Mouse (Mus musculus) C2C12 (cell line): ENCODE measurements around the gene Psrc1.

ENCODE experiments used
- CEBPB ChIP-seq: IDR thresholded peaks from one replicate; pipeline ENCODE4 v1.6.1; 2011; ENCODE audit warnings: low read depth, mild to moderate bottlenecking, control low read depth, moderate library complexity
- CTCF ChIP-seq: IDR thresholded peaks from one replicate; pipeline ENCODE4 v1.5.1; 2011; ENCODE audit not compliant: control insufficient read depth, insufficient read depth, insufficient read length
- FOSL1 ChIP-seq: IDR thresholded peaks from one replicate; pipeline ENCODE4 v1.8.0; 2011; ENCODE audit warnings: mild to moderate bottlenecking, low read length; ENCODE audit not compliant: poor library complexity, insufficient read depth, severe bottlenecking
- MYOD1 ChIP-seq: IDR thresholded peaks from one replicate; pipeline ENCODE4 v1.6.1; 2011; ENCODE audit warnings: low read depth; ENCODE audit not compliant: control insufficient read depth, insufficient read length
- MYOG ChIP-seq: IDR thresholded peaks from one replicate; pipeline ENCODE4 v1.6.1; 2011; ENCODE audit not compliant: control insufficient read depth, insufficient read length; ENCODE audit errors: extremely low read depth
- USF1 ChIP-seq: IDR thresholded peaks from one replicate; pipeline ENCODE4 v1.6.1; 2011; ENCODE audit warnings: low read depth, mild to moderate bottlenecking, control low read depth, moderate library complexity

DNA sequence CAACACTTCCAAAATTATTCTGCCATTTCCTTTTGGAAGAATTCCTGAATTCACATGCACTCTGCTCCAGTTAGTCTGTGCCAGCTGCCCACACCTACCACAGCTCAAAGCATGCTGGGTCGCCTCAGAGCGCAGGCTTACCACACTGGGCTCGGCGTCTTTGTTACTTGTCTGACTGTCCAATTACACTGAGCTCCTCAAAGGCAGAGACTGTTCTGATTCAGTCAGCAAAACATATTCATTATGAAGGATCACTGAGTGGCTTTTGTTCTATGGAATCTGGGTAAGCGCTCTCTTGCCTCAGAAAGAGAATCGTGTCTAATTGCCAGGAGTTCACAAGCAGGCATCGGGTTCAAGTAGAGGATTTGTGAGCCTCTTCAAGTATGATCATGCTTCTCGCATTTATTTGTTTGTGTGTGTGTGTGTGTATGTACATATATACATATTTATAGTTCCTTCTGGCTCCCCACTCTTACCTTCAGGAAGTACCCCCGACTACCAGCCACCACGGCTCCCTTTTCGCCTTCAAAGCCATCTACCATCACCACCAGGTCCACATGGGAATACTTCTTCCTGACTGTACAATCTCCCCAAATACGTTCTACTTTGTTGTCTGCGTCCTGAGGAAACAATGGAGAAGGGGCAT lies 49.0 kb downstream of the Psrc1 start:
- TF ChIP-seq CTCF (no peak), CEBPB (no peak), MYOD1 (no peak), USF1 (no peak), MYOG (no peak), FOSL1 (no peak)
